10 mouse cellular contexts compared by ENCODE assay signal in genomic region chrX:102060243-102060642, GRCm38 (mm10). TPM values are rescaled to one million over a fixed set of nuclear protein-coding genes. Genes with fewer than 3 reads are reported as not detected.
DNase-seq lines count a peak whose midpoint lies in the region; ATAC-seq and TF ChIP-seq lines count a peak whose summit lies in the region.
"Had no signal": no experiment of that assay in that cellular context is flagged by ENCODE, and none has a peak within 500 bp of the region (broad histone marks: within the 10 kb centered on the region; RNA-seq: fewer than 3 reads in every experiment).

No protein-coding gene starts in this region.

- 81% methylated on average over 5 of the region's 5 CpGs for WGBS in intestine, embryonic 14.5 days
- 76% methylated on average over 5 of the region's 5 CpGs for WGBS in intestine, postnatal 0 days
- WGBS in lung, embryonic 14.5 days = 70% methylated on average over 5 of the region's 5 CpGs

- H3K4me2 ChIP-seq in intestine, embryonic 14.5 days (ENCODE audit: low read length) = no peak overlapping the region
- H3K4me2 ChIP-seq in intestine, postnatal 0 days (replicated peaks; ENCODE audit: low read depth) = no peak overlapping the region
- no peak overlapping the region for H3K4me2 ChIP-seq in lung, embryonic 14.5 days
- H3K4me2 ChIP-seq: midbrain, embryonic 12.5 days had no signal

- H3K36me3 ChIP-seq in intestine, embryonic 14.5 days (ENCODE audit: control insufficient read depth, insufficient read depth, low read length) = no peaks in the 10 kb centered on the region
- no peaks in the 10 kb centered on the region for H3K36me3 ChIP-seq in intestine, postnatal 0 days (ENCODE audit: control insufficient read depth, insufficient read depth)
- no peaks in the 10 kb centered on the region for H3K36me3 ChIP-seq in lung, embryonic 14.5 days (ENCODE audit: insufficient read depth)
- H3K36me3 ChIP-seq: midbrain, embryonic 12.5 days had no signal

- ATAC-seq in intestine, embryonic 14.5 days (replicated peaks; ENCODE audit: low FRiP score, low TSS enrichment, low read depth) = no peak
- ATAC-seq in intestine, postnatal 0 days = no peak
- ATAC-seq in lung, embryonic 14.5 days (ENCODE audit: insufficient read depth) = no peak

- no peaks in the 10 kb centered on the region for H3K27me3 ChIP-seq in intestine, embryonic 14.5 days (replicated peaks; ENCODE audit: control insufficient read depth, insufficient read depth, low read length)
- H3K27me3 ChIP-seq in intestine, postnatal 0 days (replicated peaks; ENCODE audit: control insufficient read depth, insufficient read depth, low read length) = no peaks in the 10 kb centered on the region
- H3K27me3 ChIP-seq in lung, embryonic 14.5 days (ENCODE audit: insufficient read depth, low read length) = no peaks in the 10 kb centered on the region

- H3K9me3 ChIP-seq in intestine, embryonic 14.5 days (ENCODE audit: control insufficient read depth, low read length) = no peaks in the 10 kb centered on the region
- no peaks in the 10 kb centered on the region for H3K9me3 ChIP-seq in intestine, postnatal 0 days (ENCODE audit: control insufficient read depth)
- no peaks in the 10 kb centered on the region for H3K9me3 ChIP-seq in lung, embryonic 14.5 days (ENCODE audit: low read depth, low read length)
- H3K9me3 ChIP-seq: midbrain, embryonic 12.5 days had no signal

- no peak overlapping the region for H3K27ac ChIP-seq in intestine, embryonic 14.5 days (ENCODE audit: low read depth)
- no peak overlapping the region for H3K27ac ChIP-seq in intestine, postnatal 0 days (ENCODE audit: low read depth, low read length)
- no peak overlapping the region for H3K27ac ChIP-seq in lung, embryonic 14.5 days (ENCODE audit: low read depth)
- H3K27ac ChIP-seq: midbrain, embryonic 12.5 days had no signal

- no peak overlapping the region for H3K9ac ChIP-seq in intestine, embryonic 14.5 days (ENCODE audit: low read length)
- H3K9ac ChIP-seq in intestine, postnatal 0 days (ENCODE audit: low read depth, low read length) = no peak overlapping the region
- H3K9ac ChIP-seq in lung, embryonic 14.5 days = no peak overlapping the region
- H3K9ac ChIP-seq: midbrain, embryonic 12.5 days had no signal

- no peak overlapping the region for H3K4me3 ChIP-seq in intestine, embryonic 14.5 days (ENCODE audit: low read depth, low read length)
- H3K4me3 ChIP-seq in intestine, postnatal 0 days (ENCODE audit: low read depth, low read length) = no peak overlapping the region
- no peak overlapping the region for H3K4me3 ChIP-seq in lung, embryonic 14.5 days (ENCODE audit: low read depth, low read length)
- H3K4me3 ChIP-seq: midbrain, embryonic 12.5 days had no signal

- H3K4me1 ChIP-seq in intestine, embryonic 14.5 days (replicated peaks; ENCODE audit: control insufficient read depth, insufficient read depth, low read length) = no peaks in the 10 kb centered on the region
- H3K4me1 ChIP-seq in intestine, postnatal 0 days (replicated peaks; ENCODE audit: control insufficient read depth, insufficient read depth, low read length) = no peaks in the 10 kb centered on the region
- H3K4me1 ChIP-seq in lung, embryonic 14.5 days (ENCODE audit: insufficient read depth) = no peaks in the 10 kb centered on the region; the same call in 1 of the 2 replicates

- no peak for TF ChIP-seq CTCF in intestine, postnatal 0 days (IDR thresholded peaks at IDR 0.05; ENCODE audit: low read depth)
- TF ChIP-seq CTCF in lung, embryonic 14.5 days (IDR thresholded peaks at IDR 0.05; ENCODE audit: low read depth) = no peak

- peak; percentile 22 for DNase-seq in adrenal gland, postnatal 10 days
- DNase-seq in adrenal gland, postnatal 4 days (ENCODE audit: low spot score in 2 of 2) = no peak
- DNase-seq in intestine, embryonic 14.5 days (ENCODE audit: low spot score) = peak; percentile 10
- peak; percentile 93 for DNase-seq in cerebellum, adult 11-12 months
- DNase-seq in lung, embryonic 14.5 days = peak; percentile 44
- no peak for DNase-seq in layer of hippocampus, adult 18-20 months (ENCODE audit: low spot score in 2 of 2)
- no peak for DNase-seq in urinary bladder, postnatal 25 days (ENCODE audit: low spot score)
- DNase-seq: adrenal gland, postnatal 14 days had no signal

RNA-seq across cellular contexts. Expression of gene Rtl5, which starts 10.9 kb away (rescaled TPM):
- 10 to 100 TPM in 1 of 2 experiments, 1 to 10 TPM in 1; 7.0 to 10.2 TPM for total RNA-seq in adrenal gland, postnatal 10 days (2021)
- 10 to 100 TPM; 14.7 to 16.1 TPM for total RNA-seq in adrenal gland, postnatal 4 days (2021)
- polyA plus RNA-seq in intestine, embryonic 14.5 days (2014; fragmentation: Nextera tagmentation; extraction: Ambion mirVana) = 1.9 and 2.2 TPM in 2 replicates
- polyA plus RNA-seq in intestine, postnatal 0 days (2015; fragmentation: Nextera tagmentation; extraction: Ambion mirVana) = 0.33 and 0.43 TPM in 2 replicates
- 1.1 and 1.2 TPM in 2 replicates for polyA plus RNA-seq in lung, embryonic 14.5 days (2014; fragmentation: Nextera tagmentation; extraction: Ambion mirVana)
- 10 to 100 TPM in 1 of 2 experiments, 1 to 10 TPM in 1; 7.5 to 10.8 TPM for total RNA-seq in layer of hippocampus, adult 18-20 months (2021)

RNA-seq across cellular contexts. Expression of gene Pin4, which starts 59.0 kb away (rescaled TPM):
- 10 to 100 TPM; 48.1 to 51.6 TPM for total RNA-seq in adrenal gland, postnatal 10 days (2021)
- total RNA-seq in adrenal gland, postnatal 4 days (2021) = 10 to 100 TPM; 39.8 to 45.8 TPM
- 66.3 and 75.6 TPM in 2 replicates for polyA plus RNA-seq in intestine, embryonic 14.5 days (2014; fragmentation: Nextera tagmentation; extraction: Ambion mirVana)
- polyA plus RNA-seq in intestine, postnatal 0 days (2015; fragmentation: Nextera tagmentation; extraction: Ambion mirVana) = 59.7 and 61.0 TPM in 2 replicates
- 70.3 and 71.0 TPM in 2 replicates for polyA plus RNA-seq in lung, embryonic 14.5 days (2014; fragmentation: Nextera tagmentation; extraction: Ambion mirVana)
- total RNA-seq in layer of hippocampus, adult 18-20 months (2021) = 10 to 100 TPM; 27.1 to 28.3 TPM

Comparison
In these comparisons a context has a peak if more than half of its experiments do, and no peak if none do; other contexts are left out.
1. DNase-seq: peak in adrenal gland, postnatal 10 days (single experiment), intestine, embryonic 14.5 days (single experiment), cerebellum, adult 11-12 months (single experiment) and lung, embryonic 14.5 days (single experiment); none in adrenal gland, postnatal 4 days (0 of 2), layer of hippocampus, adult 18-20 months (0 of 2) and urinary bladder, postnatal 25 days (single experiment).